Mouse (Mus musculus) kidney, adult 2 months (tissue): ENCODE results near the gene Grm5.

Experiments
- CTCF ChIP-seq: fragments of 200-500 bp; conservative IDR thresholded peaks from 2 replicates; pipeline ENCODE4 v1.5.1; 2011; ENCODE audit warnings: low read depth, mild to moderate bottlenecking, control low read depth, low read length, moderate library complexity, mixed read lengths; ENCODE audit not compliant: insufficient read depth, insufficient read length
- POLR2A ChIP-seq: fragments of 200-500 bp; IDR thresholded peaks from one replicate; pipeline ENCODE4 v1.6.1; 2011; ENCODE audit warnings: low read depth, low read length, control low read depth

GRCm38 (mm10) chr7:88014451-88014850 is 430.5 kb downstream of the Grm5 start:
- no peak for TF ChIP-seq CTCF
- TF ChIP-seq POLR2A: no peak
